Mouse (Mus musculus): Measurements from ENCODE around the gene Adh4.

DNA sequence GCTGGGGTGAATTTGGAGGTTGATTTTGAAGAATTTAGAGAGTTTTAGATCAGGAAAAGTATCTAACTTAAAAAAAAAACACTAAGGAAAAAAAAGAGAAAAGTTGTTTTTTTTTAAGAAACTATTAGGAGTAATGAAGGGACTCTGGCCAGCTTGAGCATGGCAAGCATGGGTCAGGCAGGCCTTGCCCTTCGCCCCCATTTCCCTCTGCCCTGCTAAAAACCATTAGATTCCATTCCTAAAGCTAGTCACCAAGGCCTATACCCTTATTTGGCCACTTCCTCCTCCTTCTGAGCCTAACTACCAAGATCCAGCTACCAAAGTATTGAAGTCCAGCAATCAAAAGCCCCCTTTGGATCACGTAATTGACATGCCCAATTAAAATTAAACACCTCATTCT lies 49.1 kb upstream of the Adh4 start:
- TF ChIP-seq CTCF (IDR thresholded peaks at IDR 0.05; ENCODE audit: control insufficient read depth, insufficient read depth, low read length) (no peak), POLR2A (IDR thresholded peaks at IDR 0.05; ENCODE audit: borderline replicate concordance, control insufficient read depth, low read depth, low read length) (no peak)

All from bone marrow, adult 2 months (tissue).